Mouse (Mus musculus): ENCODE measurements around the gene Defb43.

Gene Defb43

GRCm38 (mm10) chr14:63011471-63011870, at the start of gene Defb43:
Gene Defb43 (plus strand): TSS chr14:63011771.
- no peak for DNase-seq (ENCODE audit: low spot score in 2 of 2)

GRCm38 (mm10) chr14:62963632-62964031, 47.9 kb upstream of the Defb43 start:
- no peak for DNase-seq (ENCODE audit: low spot score in 2 of 2)

- no peak for DNase-seq (ENCODE audit: low spot score in 2 of 2)
Observed at GRCm38 (mm10) chr14:62965342-62965741, 46.2 kb upstream of the Defb43 start.

- no peak for DNase-seq (ENCODE audit: low spot score in 2 of 2)
Observed at GRCm38 (mm10) chr14:62965811-62966520, 45.6 kb upstream of the Defb43 start.

GRCm38 (mm10) chr14:62975046-62975445, 36.5 kb upstream of the Defb43 start:
- DNase-seq (ENCODE audit: low spot score in 2 of 2), result peak; percentile 50 to 75

- no peak for DNase-seq (ENCODE audit: low spot score in 2 of 2)
Observed at GRCm38 (mm10) chr14:62979815-62980214, 31.8 kb upstream of the Defb43 start.

- no peak for DNase-seq (ENCODE audit: low spot score in 2 of 2)
Observed at GRCm38 (mm10) chr14:62984410-62984809, 27.2 kb upstream of the Defb43 start, which contains the start of gene Defb48. Gene Defb48 (minus strand): TSS chr14:62984510.

- DNase-seq (ENCODE audit: low spot score in 2 of 2), result no peak
Observed at GRCm38 (mm10) chr14:62991271-62991670, 20.3 kb upstream of the Defb43 start.

- no peak for DNase-seq (ENCODE audit: low spot score in 2 of 2)
Observed at GRCm38 (mm10) chr14:62991849-62992510, 19.6 kb upstream of the Defb43 start.

GRCm38 (mm10) chr14:62997777-62998176, 13.8 kb upstream of the Defb43 start, which contains the start of gene Defb47:
Gene Defb47 (plus strand): TSS chr14:62998077.
- DNase-seq (ENCODE audit: low spot score in 2 of 2), result no peak

- no peak for DNase-seq (ENCODE audit: low spot score in 2 of 2)
Observed at GRCm38 (mm10) chr14:62998977-62999376, 12.6 kb upstream of the Defb43 start.

GRCm38 (mm10) chr14:63002588-63002987, 9.0 kb upstream of the Defb43 start:
- DNase-seq (ENCODE audit: low spot score in 2 of 2), result no peak

- DNase-seq (ENCODE audit: low spot score in 2 of 2), result no peak
Observed at GRCm38 (mm10) chr14:63013082-63013481, 1.5 kb downstream of the Defb43 start.

- no peak for DNase-seq (ENCODE audit: low spot score in 2 of 2)
Observed at GRCm38 (mm10) chr14:63014667-63015066, 3.1 kb downstream of the Defb43 start.

GRCm38 (mm10) chr14:63020524-63021156, 9.1 kb downstream of the Defb43 start:
- DNase-seq (ENCODE audit: low spot score in 2 of 2), result no peak

GRCm38 (mm10) chr14:63046691-63047090, 35.1 kb downstream of the Defb43 start, which contains the start of gene Defb42:
Gene Defb42 (plus strand): TSS chr14:63046991.
- no peak for DNase-seq (ENCODE audit: low spot score in 2 of 2)

- DNase-seq (ENCODE audit: low spot score in 2 of 2), result no peak
Observed at GRCm38 (mm10) chr14:63049910-63050370, 38.4 kb downstream of the Defb43 start, which contains the start of gene Defb30. Gene Defb30 (minus strand): TSS chr14:63049960.

- DNase-seq (ENCODE audit: low spot score in 2 of 2), result peak; percentile 36 to 69
Observed at GRCm38 (mm10) chr14:63050769-63051168, 39.2 kb downstream of the Defb43 start.

GRCm38 (mm10) chr14:63054729-63055128, 43.2 kb downstream of the Defb43 start:
- peak; percentile 37 to 72 for DNase-seq (ENCODE audit: low spot score in 2 of 2)

GRCm38 (mm10) chr14:63060361-63060760, 48.8 kb downstream of the Defb43 start:
- DNase-seq (ENCODE audit: low spot score in 2 of 2), result no peak

- no peak for DNase-seq (ENCODE audit: low spot score in 2 of 2)
Observed at GRCm38 (mm10) chr14:63062184-63062583, 50.6 kb downstream of the Defb43 start.

GRCm38 (mm10) chr14:63065391-63065790, 53.8 kb downstream of the Defb43 start:
- DNase-seq (ENCODE audit: low spot score in 2 of 2), result no peak
